Mouse (Mus musculus): ENCODE data around the gene Lrrc8d. TPM values are rescaled to one million over a fixed set of nuclear protein-coding genes. Genes with fewer than 3 reads are reported as not detected.
A peak's percentile ranks its signal among the peaks of the same experiment; 100 is the strongest.

Gene Lrrc8d
- polyA plus RNA-seq, 1 experiment = 34.4 TPM

DNA sequence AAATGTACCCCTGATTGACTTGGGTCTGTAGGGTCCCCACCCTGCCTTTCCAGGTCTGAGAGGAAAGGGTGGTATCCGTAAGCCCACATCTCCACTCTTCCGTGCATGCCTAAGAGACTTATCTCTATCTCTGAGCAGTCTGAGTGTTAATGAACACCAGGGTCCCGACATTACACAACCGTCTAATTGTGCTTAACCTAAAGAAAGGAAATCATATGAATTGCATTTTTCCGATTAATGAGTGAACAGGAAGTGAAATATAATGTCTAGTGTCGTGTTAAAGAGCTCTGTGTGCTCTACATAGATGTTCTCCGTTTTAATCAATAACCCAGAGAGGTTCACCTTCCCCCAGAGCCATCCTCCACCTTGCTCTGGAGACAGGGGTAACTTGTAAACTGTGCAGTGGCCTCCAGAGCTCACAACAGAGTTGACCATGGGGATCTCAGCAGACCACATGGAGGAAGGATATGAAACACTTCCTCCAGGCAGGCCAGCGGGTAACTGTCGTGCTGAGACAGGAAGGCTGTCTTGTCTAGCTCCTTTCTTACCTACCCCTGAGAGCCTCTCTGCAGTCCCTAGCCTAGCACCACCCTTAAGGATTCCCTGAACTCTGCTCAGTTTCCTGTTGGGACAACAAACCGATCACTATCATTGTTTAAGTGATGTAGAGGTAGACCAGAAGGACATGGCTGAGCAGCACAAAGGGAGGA lies 144.4 kb downstream of the Lrrc8d start:
- no peak for DNase-seq
- H3K4me3 ChIP-seq (ENCODE audit: insufficient read depth, low read depth, low read length) = no peak overlapping the region
- H3K27me3 ChIP-seq (replicated peaks; ENCODE audit: control insufficient read depth, insufficient read depth, low read length) = no peaks in the 10 kb centered on the region
- TF ChIP-seq POLR2A (IDR thresholded peaks at IDR 0.05; ENCODE audit: low read depth, low read length) = no peak
- TF ChIP-seq CTCF (conservative IDR thresholded peaks at IDR 0.05; ENCODE audit: insufficient read depth, insufficient read length, low read depth, low read length) = no peak
- H3K36me3 ChIP-seq (ENCODE audit: control insufficient read depth, insufficient read depth, low read length) = no peaks in the 10 kb centered on the region
- no peak overlapping the region for H3K27ac ChIP-seq (ENCODE audit: insufficient read depth, low read depth, low read length)
- 0 out of 2 replicates have a peak, but pooled peaks cover 1% of the 10 kb centered on the region for H3K4me1 ChIP-seq (ENCODE audit: control insufficient read depth, insufficient read depth, low read length)
- WGBS = 74% methylated on average over 10 of the region's 10 CpGs

DNA sequence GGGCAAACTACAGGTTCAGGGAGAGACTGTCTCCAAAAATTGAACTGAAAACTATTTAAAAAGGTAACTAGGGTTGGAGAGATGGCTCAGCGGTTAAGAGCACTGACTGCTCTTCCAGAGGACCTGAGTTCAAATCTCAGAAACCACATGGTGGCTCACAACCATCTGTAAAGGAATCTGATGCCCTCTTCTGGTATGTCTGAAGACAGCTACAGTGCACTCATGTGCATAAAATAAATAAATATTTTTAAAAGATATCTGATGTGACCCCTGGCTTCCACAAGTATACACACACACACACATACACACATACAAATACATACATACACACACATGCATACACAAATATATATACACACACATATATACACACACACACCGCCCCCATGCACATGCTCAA lies 145.3 kb downstream of the Lrrc8d start:
- 96% methylated on average over 2 of the region's 2 CpGs for WGBS
- Histone ChIP-seq H3K27me3 (replicated peaks; ENCODE audit: control insufficient read depth, insufficient read depth, low read length) (no peaks in the 10 kb centered on the region), H3K36me3 (ENCODE audit: control insufficient read depth, insufficient read depth, low read length) (no peaks in the 10 kb centered on the region), H3K27ac (ENCODE audit: insufficient read depth, low read depth, low read length) (no peak overlapping the region), H3K4me1 (ENCODE audit: control insufficient read depth, insufficient read depth, low read length) (0 out of 2 replicates have a peak, but pooled peaks cover 2% of the 10 kb centered on the region), H3K4me3 (ENCODE audit: insufficient read depth, low read depth, low read length) (no peak overlapping the region)
- no peak for TF ChIP-seq CTCF (conservative IDR thresholded peaks at IDR 0.05; ENCODE audit: insufficient read depth, insufficient read length, low read depth, low read length)
- no peak for DNase-seq

- H3K36me3 ChIP-seq (ENCODE audit: control insufficient read depth, insufficient read depth, low read length) = no peaks in the 10 kb centered on the region
- H3K27me3 ChIP-seq (replicated peaks; ENCODE audit: control insufficient read depth, insufficient read depth, low read length) = no peaks in the 10 kb centered on the region
- H3K27ac ChIP-seq (ENCODE audit: insufficient read depth, low read depth, low read length) = no peak overlapping the region
- 68% methylated on average over 8 of the region's 8 CpGs for WGBS
- 0 out of 2 replicates have a peak, but pooled peaks cover 2% of the 10 kb centered on the region for H3K4me1 ChIP-seq (ENCODE audit: control insufficient read depth, insufficient read depth, low read length)
- peak; percentile 25 for DNase-seq
- TF ChIP-seq CTCF (conservative IDR thresholded peaks at IDR 0.05; ENCODE audit: insufficient read depth, insufficient read length, low read depth, low read length) (no peak), POLR2A (IDR thresholded peaks at IDR 0.05; ENCODE audit: low read depth, low read length) (no peak)
- H3K4me3 ChIP-seq (ENCODE audit: insufficient read depth, low read depth, low read length) = no peak overlapping the region
Observed at GRCm38 (mm10) chr5:105847726-105848125, 148.0 kb downstream of the Lrrc8d start.

DNA sequence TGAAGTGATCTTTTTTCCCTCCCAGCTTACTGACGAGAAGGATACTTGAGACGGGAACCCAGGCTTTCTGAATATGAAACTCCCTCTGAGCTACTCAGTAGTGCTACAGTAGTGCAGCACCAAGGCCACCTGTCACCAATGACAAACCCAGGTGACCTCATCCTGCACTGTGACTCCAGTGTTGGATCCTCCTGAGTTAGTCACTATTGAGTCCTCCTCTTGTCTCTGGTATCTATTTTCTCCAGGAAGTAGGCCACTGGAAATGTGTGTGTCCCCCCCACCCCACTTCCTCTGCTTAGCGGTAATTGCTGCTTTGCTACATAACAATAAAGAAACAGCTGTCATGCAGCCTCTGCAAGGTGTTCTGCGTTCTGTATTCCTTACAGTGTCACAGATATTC lies 149.5 kb downstream of the Lrrc8d start:
- WGBS = 75% methylated on average over 4 of the region's 4 CpGs
- Histone ChIP-seq H3K27ac (ENCODE audit: insufficient read depth, low read depth, low read length) (no peak overlapping the region), H3K4me1 (ENCODE audit: control insufficient read depth, insufficient read depth, low read length) (0 out of 2 replicates have a peak, but pooled peaks cover 2% of the 10 kb centered on the region), H3K4me3 (ENCODE audit: insufficient read depth, low read depth, low read length) (no peak overlapping the region), H3K36me3 (ENCODE audit: control insufficient read depth, insufficient read depth, low read length) (no peaks in the 10 kb centered on the region), H3K27me3 (replicated peaks; ENCODE audit: control insufficient read depth, insufficient read depth, low read length) (no peaks in the 10 kb centered on the region)
- TF ChIP-seq POLR2A (IDR thresholded peaks at IDR 0.05; ENCODE audit: low read depth, low read length) (no peak), CTCF (conservative IDR thresholded peaks at IDR 0.05; ENCODE audit: insufficient read depth, insufficient read length, low read depth, low read length) (no peak)
- DNase-seq = no peak

GRCm38 (mm10) chr5:105849643-105850042 lies 149.9 kb downstream of the Lrrc8d start:
- Histone ChIP-seq H3K36me3 (ENCODE audit: control insufficient read depth, insufficient read depth, low read length) (no peaks in the 10 kb centered on the region), H3K4me3 (ENCODE audit: insufficient read depth, low read depth, low read length) (no peak overlapping the region), H3K27ac (ENCODE audit: insufficient read depth, low read depth, low read length) (no peak overlapping the region), H3K4me1 (ENCODE audit: control insufficient read depth, insufficient read depth, low read length) (0 out of 2 replicates have a peak, but pooled peaks cover 2% of the 10 kb centered on the region), H3K27me3 (replicated peaks; ENCODE audit: control insufficient read depth, insufficient read depth, low read length) (no peaks in the 10 kb centered on the region)
- no peak for TF ChIP-seq CTCF (conservative IDR thresholded peaks at IDR 0.05; ENCODE audit: insufficient read depth, insufficient read length, low read depth, low read length)
- TF ChIP-seq POLR2A (IDR thresholded peaks at IDR 0.05; ENCODE audit: low read depth, low read length) = no peak
- 77% methylated on average over 3 of the region's 3 CpGs for WGBS
- DNase-seq = no peak

- Histone ChIP-seq H3K4me1 (ENCODE audit: control insufficient read depth, insufficient read depth, low read length) (0 out of 2 replicates have a peak, but pooled peaks cover 2% of the 10 kb centered on the region), H3K4me3 (ENCODE audit: insufficient read depth, low read depth, low read length) (no peak overlapping the region), H3K27me3 (replicated peaks; ENCODE audit: control insufficient read depth, insufficient read depth, low read length) (no peaks in the 10 kb centered on the region), H3K27ac (ENCODE audit: insufficient read depth, low read depth, low read length) (no peak overlapping the region), H3K36me3 (ENCODE audit: control insufficient read depth, insufficient read depth, low read length) (no peaks in the 10 kb centered on the region)
- 85% methylated on average over 9 of the region's 9 CpGs for WGBS
- no peak for TF ChIP-seq POLR2A (IDR thresholded peaks at IDR 0.05; ENCODE audit: low read depth, low read length)
- TF ChIP-seq CTCF (conservative IDR thresholded peaks at IDR 0.05; ENCODE audit: insufficient read depth, insufficient read length, low read depth, low read length) = no peak
- DNase-seq = no peak
Observed at GRCm38 (mm10) chr5:105853271-105853670, 153.5 kb downstream of the Lrrc8d start.

- no peak for TF ChIP-seq POLR2A (IDR thresholded peaks at IDR 0.05; ENCODE audit: low read depth, low read length)
- no peak for TF ChIP-seq CTCF (conservative IDR thresholded peaks at IDR 0.05; ENCODE audit: insufficient read depth, insufficient read length, low read depth, low read length)
- H3K27ac ChIP-seq (ENCODE audit: insufficient read depth, low read depth, low read length) = no peak overlapping the region
- H3K4me3 ChIP-seq (ENCODE audit: insufficient read depth, low read depth, low read length) = no peak overlapping the region
- H3K36me3 ChIP-seq (ENCODE audit: control insufficient read depth, insufficient read depth, low read length) = no peaks in the 10 kb centered on the region
- H3K4me1 ChIP-seq (ENCODE audit: control insufficient read depth, insufficient read depth, low read length) = no peaks in the 10 kb centered on the region
- WGBS = 76% methylated on average over 5 of the region's 5 CpGs
- peak; percentile 36 for DNase-seq
- no peaks in the 10 kb centered on the region for H3K27me3 ChIP-seq (replicated peaks; ENCODE audit: control insufficient read depth, insufficient read depth, low read length)
Observed at GRCm38 (mm10) chr5:105857486-105857885, 157.7 kb downstream of the Lrrc8d start.
